Mouse (Mus musculus) ovary, postnatal 14 days (tissue): ENCODE results near the gene Hecw2.

Source experiments
- DNase-seq: peaks from one replicate; pipeline ENCODE4 v3.0.0; 2022; ENCODE audit warnings: low spot score

Gene Hecw2

GRCm38 (mm10) chr1:53781311-53781710, 413.7 kb downstream of the Hecw2 start:
- no peak for DNase-seq

DNA sequence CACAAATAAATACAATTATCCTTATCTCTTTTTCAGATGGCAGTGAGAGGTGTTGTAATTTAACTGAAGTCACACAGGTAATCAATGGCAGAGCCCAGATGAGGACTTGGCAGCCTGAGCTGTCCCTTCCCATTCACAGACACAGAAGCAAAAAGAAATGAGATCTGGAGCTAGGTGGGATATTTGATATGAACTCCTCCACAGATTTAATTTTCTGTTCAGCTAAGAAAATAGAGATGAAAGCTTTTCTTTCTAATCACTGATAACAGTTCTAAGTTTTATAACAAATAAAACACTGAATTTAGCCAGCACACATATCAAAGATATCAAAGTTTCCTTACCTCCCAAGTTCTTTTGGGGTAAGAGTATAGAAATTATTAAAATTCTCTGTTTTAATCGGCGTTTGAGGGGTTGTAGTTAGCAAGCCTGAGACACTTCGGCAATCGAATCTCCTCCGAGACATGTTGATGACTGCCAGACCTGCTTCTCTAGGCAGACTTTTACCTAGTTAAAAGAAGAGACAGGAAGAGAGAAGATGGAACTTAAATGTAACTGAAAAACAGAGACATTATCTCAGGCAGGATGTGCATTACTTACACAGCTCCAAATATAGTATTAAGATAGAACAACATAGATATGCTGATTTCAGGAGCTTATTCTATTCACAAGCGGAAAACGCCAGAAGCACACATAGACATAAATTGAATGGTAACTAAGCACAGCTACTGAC, 418.6 kb downstream of the Hecw2 start:
- no peak for DNase-seq

DNA sequence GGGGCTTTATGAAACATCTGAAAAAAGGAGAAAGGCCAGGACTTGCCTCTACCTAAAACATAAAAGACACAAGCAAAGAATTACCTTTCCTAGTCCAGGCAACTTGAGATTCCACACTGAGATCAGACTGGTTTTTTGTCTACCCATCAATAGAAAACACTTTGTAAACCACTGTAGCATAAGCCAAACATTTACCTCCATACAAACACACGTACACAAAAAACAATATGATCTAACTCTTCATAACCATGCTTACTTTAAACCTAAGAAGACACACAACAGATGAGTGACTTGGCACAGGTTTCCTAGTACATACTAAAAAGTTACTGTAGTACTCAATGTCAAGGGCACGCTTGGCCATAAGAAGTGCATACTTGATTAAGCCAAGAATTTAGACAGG, 419.4 kb downstream of the Hecw2 start:
- DNase-seq: no peak

DNA sequence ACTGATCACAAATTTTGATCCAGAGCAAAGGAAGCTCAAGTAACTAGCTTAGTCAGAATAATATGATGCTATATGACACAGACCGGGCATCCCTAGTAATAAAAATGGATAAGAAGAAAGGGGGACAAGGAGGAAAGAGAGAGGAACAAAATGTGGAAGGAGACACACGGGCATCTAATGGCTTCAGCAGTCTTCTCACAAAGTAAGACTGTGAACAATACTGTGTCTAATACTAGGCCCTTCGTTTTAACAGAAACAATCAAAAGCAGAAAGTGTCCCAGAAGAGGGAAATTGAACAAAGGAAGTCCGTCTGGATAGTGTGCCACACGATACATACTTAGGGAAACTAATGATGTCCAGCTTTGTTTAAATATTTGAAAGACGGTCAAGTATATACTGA, 419.9 kb downstream of the Hecw2 start:
- DNase-seq: no peak

- DNase-seq: no peak
Observed at GRCm38 (mm10) chr1:53774571-53774970, 420.4 kb downstream of the Hecw2 start.

DNA sequence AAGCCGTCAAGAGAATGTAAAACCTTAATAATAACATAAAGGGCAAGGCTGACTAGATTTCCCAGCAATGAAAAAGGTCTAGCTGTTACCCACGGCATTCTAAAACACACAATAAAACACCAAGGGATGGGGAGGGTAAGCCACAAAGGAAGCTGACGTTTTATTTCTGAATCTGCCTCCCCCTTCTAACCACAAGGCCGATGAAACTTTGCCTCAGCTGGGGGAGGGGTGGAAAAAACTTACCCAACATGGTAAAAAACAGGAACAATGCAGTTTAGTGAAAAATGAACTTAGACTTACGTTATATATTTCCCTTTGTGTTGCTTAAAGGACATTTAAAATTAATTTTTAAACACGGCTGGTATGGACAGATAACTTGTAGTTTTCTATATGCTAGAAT, 421.0 kb downstream of the Hecw2 start:
- DNase-seq: no peak

GRCm38 (mm10) chr1:53772967-53773366, 422.0 kb downstream of the Hecw2 start:
- DNase-seq: no peak

GRCm38 (mm10) chr1:53771476-53771875, 423.5 kb downstream of the Hecw2 start:
- DNase-seq: no peak

DNA sequence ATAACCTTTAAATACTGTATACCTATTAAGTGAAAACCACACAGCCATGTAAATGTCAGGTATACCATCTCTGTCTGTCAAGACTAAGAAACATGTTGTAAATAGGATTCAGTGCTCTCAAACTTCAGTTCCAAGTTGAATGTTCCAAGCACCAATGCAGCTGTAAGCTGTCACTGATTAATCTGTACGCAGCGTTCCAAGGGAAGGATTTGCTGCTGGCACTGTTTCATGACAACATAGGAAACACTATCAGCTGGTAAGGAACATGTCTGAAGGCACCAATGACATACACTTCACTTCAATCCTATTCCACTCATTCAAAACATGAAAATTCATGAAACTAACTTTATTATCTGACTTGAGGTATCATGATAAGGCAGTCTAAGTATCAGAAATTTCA, 428.9 kb downstream of the Hecw2 start:
- no peak for DNase-seq

DNA sequence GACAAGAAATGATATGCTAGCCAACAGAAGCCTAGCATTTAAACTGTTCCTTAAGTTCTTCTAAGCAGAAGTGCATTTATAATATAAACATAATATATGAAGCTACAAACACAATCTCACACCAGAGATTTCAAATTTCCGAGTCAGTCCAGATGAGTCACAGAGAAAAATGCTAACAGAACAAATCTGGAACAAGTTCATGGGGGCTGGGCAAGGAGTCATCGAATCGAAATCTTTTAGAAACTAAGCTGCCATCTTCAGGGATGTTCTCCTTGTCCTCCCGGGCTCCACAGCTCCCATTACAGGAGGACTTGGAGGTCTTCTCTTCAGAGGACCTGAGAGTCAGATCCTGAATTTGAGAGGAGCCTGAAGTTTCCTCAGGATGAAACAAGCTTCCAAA, 437.7 kb downstream of the Hecw2 start:
- DNase-seq: no peak
